ENCODE assay signal across 21 mouse cellular contexts in genomic region chr10:18878111-18878510, GRCm38 (mm10).
"Had no signal": no experiment of that assay in that cellular context is flagged by ENCODE, and none has a peak within 500 bp of the region (broad histone marks: within the 10 kb centered on the region; RNA-seq: fewer than 3 reads in every experiment).

No protein-coding gene starts in this region.

- H3K36me3 ChIP-seq: kidney, embryonic 15.5 days; limb, embryonic 13.5 days; liver, embryonic 13.5 days; neural tube, embryonic 12.5 days; neural tube, embryonic 15.5 days had no signal

- H3K9me3 ChIP-seq: kidney, embryonic 15.5 days; limb, embryonic 13.5 days; liver, embryonic 13.5 days; neural tube, embryonic 12.5 days; neural tube, embryonic 15.5 days had no signal

- H3K4me3 ChIP-seq: kidney, embryonic 15.5 days; left cerebral cortex, adult 2 months; limb, embryonic 13.5 days; liver, embryonic 13.5 days; neural tube, embryonic 12.5 days; neural tube, embryonic 15.5 days had no signal

- DNase-seq: kidney, adult 11 months; kidney, adult 8-10 months; kidney, postnatal 10 days; kidney, postnatal 36 days; layer of hippocampus, postnatal 36 days; left cerebral cortex, postnatal 4 days; liver, embryonic 13.5 days; lung, adult 2 months; lung, postnatal 14 days; lung, postnatal 4 days; midbrain, embryonic 14.5 days; right cerebral cortex, adult 18-20 months; right cerebral cortex, postnatal 14 days; right cerebral cortex, postnatal 4 days; thymus, postnatal 25 days had no signal

- H3K4me1 ChIP-seq: kidney, embryonic 15.5 days; neural tube, embryonic 12.5 days; neural tube, embryonic 15.5 days had no signal

- H3K27ac ChIP-seq: kidney, embryonic 15.5 days; left cerebral cortex, adult 2 months; limb, embryonic 13.5 days; liver, embryonic 13.5 days; neural tube, embryonic 12.5 days; neural tube, embryonic 15.5 days had no signal

- H3K9ac ChIP-seq: kidney, embryonic 15.5 days; limb, embryonic 13.5 days; liver, embryonic 13.5 days; neural tube, embryonic 12.5 days; neural tube, embryonic 15.5 days had no signal

- H3K4me2 ChIP-seq: kidney, embryonic 15.5 days; limb, embryonic 13.5 days; liver, embryonic 13.5 days; midbrain, embryonic 11.5 days; neural tube, embryonic 12.5 days; neural tube, embryonic 15.5 days had no signal

- H3K27me3 ChIP-seq: kidney, embryonic 15.5 days; limb, embryonic 13.5 days; liver, embryonic 13.5 days; neural tube, embryonic 12.5 days; neural tube, embryonic 15.5 days had no signal
